Mouse (Mus musculus): ENCODE measurements at regions not wholly inside any gene's neighbourhood (a gene's known extent, or its start where the extent isn't known, plus 50 kb on each side); places are given as distances from the start of the nearest gene placed in this dataset.

DNA sequence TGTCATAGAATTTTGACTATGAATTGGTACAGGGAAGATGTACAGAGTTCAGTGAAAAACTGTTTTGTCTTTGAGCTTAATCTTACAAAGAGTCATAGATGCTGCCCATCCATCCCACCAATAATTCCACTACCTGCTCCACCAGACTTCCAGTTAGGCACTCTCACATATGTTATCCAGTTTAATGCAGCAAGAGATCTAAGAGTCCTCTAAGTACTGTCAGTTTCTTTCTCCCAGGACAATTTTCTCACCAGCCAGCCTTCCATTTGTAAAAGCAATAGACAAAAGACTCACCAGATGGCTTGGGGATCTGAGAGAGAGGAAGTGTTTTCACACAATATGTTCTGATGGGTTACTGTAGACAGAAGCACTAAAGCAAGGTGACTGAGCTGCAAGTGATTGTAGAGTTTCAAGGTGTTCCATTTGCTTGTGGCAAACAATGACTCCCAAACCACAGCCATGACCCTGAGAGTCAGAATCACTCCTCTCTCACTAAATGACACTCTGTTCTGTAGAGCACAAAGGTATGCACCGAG lies 365.6 kb downstream of the Gsdmc2 start:
- Histone ChIP-seq H3K36me3 (ENCODE audit: control insufficient read depth, insufficient read depth, low read length) (no peaks in the 10 kb centered on the region), H3K9ac (ENCODE audit: low read depth, low read length) (no peak overlapping the region), H3K79me2 (ENCODE audit: control insufficient read depth, insufficient read depth, low read length) (no peaks in the 10 kb centered on the region), H3K4me1 (ENCODE audit: control insufficient read depth, insufficient read depth, low read length) (no peaks in the 10 kb centered on the region), H3K4me3 (ENCODE audit: insufficient read depth, low read depth, low read length) (no peak overlapping the region), H3K27me3 (ENCODE audit: control insufficient read depth, insufficient read depth, low read length) (no peaks in the 10 kb centered on the region), H3K27ac (replicated peaks; ENCODE audit: insufficient read depth, low read depth, low read length) (no peak overlapping the region)
- TF ChIP-seq CTCF (IDR thresholded peaks at IDR 0.05; ENCODE audit: low read depth, low read length) (no peak), POLR2A (IDR thresholded peaks at IDR 0.05; ENCODE audit: extremely low read depth, insufficient read depth, low read length) (no peak)
- no peak for DNase-seq (ENCODE audit: extremely low read depth, low read depth, low spot score)
- 65% methylated on average over 1 of the region's 1 CpGs for WGBS

DNA sequence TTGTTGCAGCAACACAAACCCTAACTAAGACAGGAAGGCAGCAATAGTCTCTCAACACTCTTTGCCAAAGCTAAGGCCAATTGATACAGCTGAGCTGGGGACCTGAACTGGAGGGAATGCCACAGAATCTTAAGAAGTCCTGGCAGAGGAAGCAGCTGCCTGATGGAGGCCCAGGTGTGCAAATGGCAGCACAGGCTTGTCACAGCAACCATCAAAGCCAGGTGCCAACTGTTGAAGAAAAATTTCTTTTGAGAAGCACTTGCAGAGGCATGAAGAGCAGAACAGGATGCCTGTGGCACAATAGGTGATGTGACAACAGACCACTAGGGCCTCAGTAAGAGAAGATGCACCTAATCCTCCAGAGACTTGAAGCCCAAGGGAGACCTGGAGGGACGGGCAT lies 378.1 kb downstream of the Gsdmc2 start:
- no peak for DNase-seq (ENCODE audit: extremely low read depth, low read depth, low spot score)
- no peaks in the 10 kb centered on the region for H3K79me2 ChIP-seq (ENCODE audit: control insufficient read depth, insufficient read depth, low read length)
- 77% methylated on average over 1 of the region's 1 CpGs for WGBS
- H3K4me3 ChIP-seq (ENCODE audit: insufficient read depth, low read depth, low read length) = no peak overlapping the region
- H3K27ac ChIP-seq (replicated peaks; ENCODE audit: insufficient read depth, low read depth, low read length) = no peak overlapping the region
- H3K27me3 ChIP-seq (ENCODE audit: control insufficient read depth, insufficient read depth, low read length) = no peaks in the 10 kb centered on the region
- no peak for TF ChIP-seq CTCF (IDR thresholded peaks at IDR 0.05; ENCODE audit: low read depth, low read length)
- no peak for TF ChIP-seq POLR2A (IDR thresholded peaks at IDR 0.05; ENCODE audit: extremely low read depth, insufficient read depth, low read length)
- no peak overlapping the region for H3K9ac ChIP-seq (ENCODE audit: low read depth, low read length)
- H3K36me3 ChIP-seq (ENCODE audit: control insufficient read depth, insufficient read depth, low read length) = no peaks in the 10 kb centered on the region
- H3K4me1 ChIP-seq (ENCODE audit: control insufficient read depth, insufficient read depth, low read length) = no peaks in the 10 kb centered on the region

DNA sequence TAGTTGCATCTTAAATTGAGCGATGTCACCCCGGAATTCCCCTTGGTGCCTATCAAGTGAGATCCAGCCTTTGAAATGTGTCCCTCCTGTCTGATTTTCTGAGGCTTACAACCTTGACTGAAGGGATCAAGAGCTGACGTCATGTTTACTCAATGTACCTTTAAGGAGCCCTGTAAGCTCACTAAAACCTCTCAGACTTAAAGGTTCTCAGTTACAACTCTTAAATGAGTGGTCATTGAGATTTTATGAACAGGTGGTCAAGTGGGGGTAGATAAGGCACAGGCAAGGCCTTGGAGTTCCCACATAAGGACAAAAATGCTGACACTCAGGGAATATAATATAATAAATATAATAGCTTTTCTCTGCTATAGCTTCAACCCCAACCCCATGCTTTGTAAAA lies 392.4 kb downstream of the Gsdmc2 start:
- TF ChIP-seq POLR2A (IDR thresholded peaks at IDR 0.05; ENCODE audit: extremely low read depth, insufficient read depth, low read length) (no peak), CTCF (IDR thresholded peaks at IDR 0.05; ENCODE audit: low read depth, low read length) (no peak)
- Histone ChIP-seq H3K9ac (ENCODE audit: low read depth, low read length) (no peak overlapping the region), H3K27ac (replicated peaks; ENCODE audit: insufficient read depth, low read depth, low read length) (no peak overlapping the region), H3K27me3 (ENCODE audit: control insufficient read depth, insufficient read depth, low read length) (no peaks in the 10 kb centered on the region), H3K4me3 (ENCODE audit: insufficient read depth, low read depth, low read length) (no peak overlapping the region), H3K4me1 (ENCODE audit: control insufficient read depth, insufficient read depth, low read length) (no peaks in the 10 kb centered on the region), H3K79me2 (ENCODE audit: control insufficient read depth, insufficient read depth, low read length) (no peaks in the 10 kb centered on the region), H3K36me3 (ENCODE audit: control insufficient read depth, insufficient read depth, low read length) (no peaks in the 10 kb centered on the region)
- DNase-seq (ENCODE audit: extremely low read depth, low read depth, low spot score) = no peak
- WGBS = 87% methylated on average over 3 of the region's 3 CpGs

DNA sequence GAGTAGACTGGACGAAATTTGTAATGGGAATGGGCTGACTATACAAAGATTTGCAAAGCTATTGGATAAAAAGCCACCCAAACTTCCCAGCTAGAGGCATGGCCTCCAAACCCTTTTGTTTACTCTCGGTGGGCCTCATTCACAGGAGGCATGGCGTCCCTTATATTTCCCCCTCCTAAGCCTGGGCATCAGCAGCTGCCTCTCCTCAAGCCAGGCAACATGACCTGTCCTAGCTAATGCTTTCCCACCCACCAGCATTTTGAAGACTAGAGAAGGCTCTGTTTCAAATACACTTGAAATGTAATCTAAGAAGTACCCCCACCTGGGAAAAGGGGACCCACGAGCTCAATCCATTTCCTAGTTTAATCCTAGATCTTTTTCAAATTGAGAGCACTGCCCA lies 398.7 kb downstream of the Gsdmc2 start:
- Histone ChIP-seq H3K36me3 (ENCODE audit: control insufficient read depth, insufficient read depth, low read length) (no peaks in the 10 kb centered on the region), H3K27ac (replicated peaks; ENCODE audit: insufficient read depth, low read depth, low read length) (no peak overlapping the region), H3K4me1 (ENCODE audit: control insufficient read depth, insufficient read depth, low read length) (no peaks in the 10 kb centered on the region), H3K79me2 (ENCODE audit: control insufficient read depth, insufficient read depth, low read length) (no peaks in the 10 kb centered on the region), H3K9ac (ENCODE audit: low read depth, low read length) (no peak overlapping the region), H3K4me3 (ENCODE audit: insufficient read depth, low read depth, low read length) (no peak overlapping the region), H3K27me3 (ENCODE audit: control insufficient read depth, insufficient read depth, low read length) (no peaks in the 10 kb centered on the region)
- DNase-seq (ENCODE audit: extremely low read depth, low read depth, low spot score) = no peak
- no peak for TF ChIP-seq CTCF (IDR thresholded peaks at IDR 0.05; ENCODE audit: low read depth, low read length)
- TF ChIP-seq POLR2A (IDR thresholded peaks at IDR 0.05; ENCODE audit: extremely low read depth, insufficient read depth, low read length) = no peak
- 84% methylated on average over 4 of the region's 4 CpGs for WGBS

DNA sequence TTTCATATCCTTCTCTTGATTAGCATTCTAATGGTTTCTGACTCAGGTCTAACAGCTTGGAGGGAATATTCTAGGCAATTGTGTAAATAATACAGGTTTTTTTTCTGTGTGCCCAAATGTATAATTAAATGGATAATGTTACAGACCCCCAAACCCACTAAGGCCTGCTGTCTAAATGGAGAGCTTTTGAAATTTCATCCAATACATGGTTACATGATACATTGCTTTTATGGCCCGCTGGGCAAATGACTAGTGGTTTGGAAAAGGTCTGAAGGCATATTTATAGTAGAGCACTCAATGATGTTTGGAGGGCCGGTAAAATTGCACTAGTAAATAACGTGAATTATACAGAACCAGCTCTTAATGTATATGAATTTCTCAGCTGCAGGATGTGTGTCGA lies 400.0 kb downstream of the Gsdmc2 start:
- Histone ChIP-seq H3K9ac (ENCODE audit: low read depth, low read length) (no peak overlapping the region), H3K79me2 (ENCODE audit: control insufficient read depth, insufficient read depth, low read length) (no peaks in the 10 kb centered on the region), H3K4me1 (ENCODE audit: control insufficient read depth, insufficient read depth, low read length) (no peaks in the 10 kb centered on the region), H3K27me3 (ENCODE audit: control insufficient read depth, insufficient read depth, low read length) (no peaks in the 10 kb centered on the region), H3K4me3 (ENCODE audit: insufficient read depth, low read depth, low read length) (no peak overlapping the region), H3K36me3 (ENCODE audit: control insufficient read depth, insufficient read depth, low read length) (no peaks in the 10 kb centered on the region), H3K27ac (replicated peaks; ENCODE audit: insufficient read depth, low read depth, low read length) (no peak overlapping the region)
- 92% methylated on average over 4 of the region's 4 CpGs for WGBS
- DNase-seq (ENCODE audit: extremely low read depth, low read depth, low spot score) = no peak
- no peak for TF ChIP-seq POLR2A (IDR thresholded peaks at IDR 0.05; ENCODE audit: extremely low read depth, insufficient read depth, low read length)
- TF ChIP-seq CTCF (IDR thresholded peaks at IDR 0.05; ENCODE audit: low read depth, low read length) = no peak

DNA sequence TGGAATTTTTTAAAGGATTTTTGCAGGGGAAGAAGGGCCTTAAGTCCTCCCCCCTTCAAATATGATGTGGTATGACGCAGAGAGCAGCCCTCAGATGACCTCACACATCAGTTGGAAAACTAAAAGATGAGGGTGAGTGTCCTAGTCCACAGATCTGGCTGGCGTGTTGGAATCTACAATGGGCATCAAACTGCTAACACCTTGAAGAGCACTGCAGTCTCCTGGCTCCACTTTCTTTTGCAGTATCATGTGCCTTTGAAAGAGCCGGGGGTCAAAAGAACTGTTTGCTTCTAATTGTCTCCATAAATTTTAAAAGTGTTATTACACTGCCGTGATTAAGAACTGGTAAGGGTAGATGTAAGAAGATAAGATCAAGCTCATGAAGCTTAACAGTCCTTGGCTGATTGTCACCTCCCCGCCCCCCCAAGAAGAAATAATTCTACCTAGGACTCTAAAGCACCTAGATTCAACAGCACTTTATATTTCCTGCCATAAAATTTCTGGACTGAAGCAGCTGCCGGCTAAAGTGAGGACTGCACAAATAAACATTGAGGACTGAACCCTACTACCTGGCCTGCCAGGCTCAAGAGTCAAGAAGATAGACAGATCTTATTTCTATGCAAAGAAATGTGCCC lies 402.7 kb downstream of the Gsdmc2 start:
- Histone ChIP-seq H3K27me3 (ENCODE audit: control insufficient read depth, insufficient read depth, low read length) (no peaks in the 10 kb centered on the region), H3K27ac (replicated peaks; ENCODE audit: insufficient read depth, low read depth, low read length) (no peak overlapping the region), H3K4me1 (ENCODE audit: control insufficient read depth, insufficient read depth, low read length) (no peaks in the 10 kb centered on the region), H3K9ac (ENCODE audit: low read depth, low read length) (no peak overlapping the region), H3K79me2 (ENCODE audit: control insufficient read depth, insufficient read depth, low read length) (no peaks in the 10 kb centered on the region), H3K4me3 (ENCODE audit: insufficient read depth, low read depth, low read length) (no peak overlapping the region), H3K36me3 (ENCODE audit: control insufficient read depth, insufficient read depth, low read length) (no peaks in the 10 kb centered on the region)
- WGBS = 84% methylated on average over 6 of the region's 6 CpGs
- no peak for TF ChIP-seq POLR2A (IDR thresholded peaks at IDR 0.05; ENCODE audit: extremely low read depth, insufficient read depth, low read length)
- no peak for TF ChIP-seq CTCF (IDR thresholded peaks at IDR 0.05; ENCODE audit: low read depth, low read length)
- DNase-seq (ENCODE audit: extremely low read depth, low read depth, low spot score) = no peak
